Mouse (Mus musculus) spleen, postnatal 10 days (tissue): ENCODE results near the gene Eprs.
A peak's percentile ranks its signal among the peaks of the same experiment; 100 is the strongest.

Source experiments
- DNase-seq, 2 experiments: peaks; one replicate each; pipeline ENCODE4 v3.0.0; 2021 to 2022; ENCODE audit warnings: low spot score in 2 of 2

Gene Eprs

DNA sequence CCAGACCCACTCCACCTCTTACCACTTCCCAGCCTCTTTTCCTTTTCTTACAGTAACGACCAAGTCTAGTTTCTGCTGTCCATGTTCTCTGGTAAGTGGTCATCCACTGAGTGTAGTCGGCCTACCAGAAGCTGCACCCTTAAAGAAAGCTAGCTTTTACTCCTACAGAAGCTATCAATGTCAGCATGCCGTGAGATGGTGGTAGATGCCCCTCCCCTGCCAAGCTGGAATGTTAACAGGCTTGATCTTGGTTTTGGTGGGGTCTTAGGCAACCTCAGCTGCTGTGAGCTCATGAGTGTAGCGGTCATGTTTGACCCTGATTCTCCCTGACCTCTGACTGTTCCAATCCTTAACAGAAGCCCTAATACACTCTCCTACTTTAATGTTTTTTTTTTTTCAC, 4.6 kb upstream of the Eprs start:
- DNase-seq = no peak

DNA sequence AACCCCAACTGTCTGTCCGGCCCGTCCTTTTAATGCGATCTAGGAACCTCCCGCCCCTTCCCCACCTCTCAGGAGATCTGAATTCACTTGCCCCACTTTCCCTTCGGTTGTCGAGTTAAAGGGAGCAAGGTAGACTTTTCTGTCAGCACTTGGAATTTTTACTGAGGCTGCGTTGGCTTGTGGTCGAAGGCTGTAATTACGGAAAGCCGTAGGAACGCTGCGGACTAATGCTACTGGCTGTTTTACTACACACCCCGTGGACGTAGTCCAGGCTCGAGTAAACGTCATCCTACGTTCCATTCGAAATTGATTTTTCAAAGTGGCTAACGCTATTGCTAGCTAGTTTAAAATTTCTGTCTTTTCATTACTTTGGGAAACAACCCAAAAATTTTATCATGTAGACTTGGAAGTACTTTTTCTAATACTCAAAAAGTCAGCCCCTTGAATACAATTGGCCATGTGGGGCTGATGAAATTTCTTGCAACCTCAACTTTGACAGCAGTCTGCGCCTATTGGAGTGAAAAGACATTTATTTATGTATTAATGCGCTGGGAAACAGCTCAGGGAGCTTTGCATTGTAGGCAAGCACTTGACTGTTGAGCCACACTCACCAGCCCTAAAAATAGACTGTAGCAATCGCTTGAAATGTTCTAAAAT, 810 bp downstream of the Eprs start:
- DNase-seq = peak in 1 of 2 experiments; percentile 40

- DNase-seq = no peak
These were observed 1.3 kb downstream of the Eprs start for GRCm38 (mm10) chr1:185364183-185364540.

DNA sequence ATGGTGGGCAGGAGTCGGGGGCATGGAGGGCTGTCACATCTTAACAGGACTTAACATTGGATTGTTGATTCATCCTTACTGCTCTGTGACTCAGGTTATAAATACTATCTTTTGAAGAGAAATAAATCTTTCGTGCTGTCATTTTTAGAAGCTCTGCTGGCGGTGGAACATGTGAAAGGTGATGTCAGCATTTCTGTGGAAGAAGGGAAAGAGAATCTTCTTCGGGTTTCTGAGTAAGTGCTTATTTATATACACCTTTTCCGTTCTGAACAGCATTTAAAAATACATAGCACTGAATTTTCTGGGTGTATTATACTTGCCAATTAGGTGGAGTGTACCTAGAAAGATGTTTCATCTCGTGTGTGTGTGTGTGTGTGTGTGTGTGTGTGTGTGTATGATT, 4.5 kb downstream of the Eprs start:
- no peak for DNase-seq

DNA sequence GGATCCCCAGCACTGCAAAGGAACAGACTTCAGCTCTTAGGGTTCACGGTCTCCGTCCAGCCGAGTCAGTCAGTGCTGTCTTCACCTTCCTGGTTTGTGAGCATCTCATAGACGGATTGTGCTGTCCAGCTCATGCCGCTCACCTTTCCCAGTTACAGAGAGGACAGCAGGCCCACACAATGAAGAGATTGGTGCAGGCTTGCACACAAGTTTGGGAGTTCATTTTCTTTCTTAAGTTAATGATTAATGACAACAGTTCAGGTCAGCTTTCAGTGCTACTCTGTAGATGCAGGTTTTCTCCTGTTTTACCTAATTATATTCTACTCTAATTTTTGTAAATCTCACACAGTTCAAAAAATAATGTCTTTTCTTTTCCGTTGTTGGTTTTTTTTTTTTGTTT, 7.1 kb downstream of the Eprs start:
- no peak for DNase-seq

GRCm38 (mm10) chr1:185376390-185376789, 13.5 kb downstream of the Eprs start:
- no peak for DNase-seq

- DNase-seq = no peak
These were observed 14.6 kb downstream of the Eprs start for GRCm38 (mm10) chr1:185377429-185377828.

DNA sequence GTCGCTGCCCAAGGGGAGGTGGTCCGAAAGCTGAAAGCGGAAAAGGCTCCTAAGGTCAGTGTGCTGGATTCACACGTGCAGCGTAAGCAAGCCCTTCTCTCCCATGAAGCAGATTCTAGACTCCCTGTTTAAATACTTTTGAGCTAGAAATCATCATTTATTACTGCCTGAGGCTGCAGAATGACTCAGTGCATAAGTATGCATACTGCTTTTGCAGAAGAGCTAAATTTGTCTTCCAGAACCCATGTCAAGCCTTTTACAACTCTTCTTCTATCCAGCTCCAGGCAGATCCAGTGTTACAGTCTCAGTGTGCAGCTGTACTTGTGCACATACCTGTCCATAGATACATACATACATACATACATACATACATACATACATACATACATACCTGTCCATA, 38.8 kb downstream of the Eprs start:
- no peak for DNase-seq

DNA sequence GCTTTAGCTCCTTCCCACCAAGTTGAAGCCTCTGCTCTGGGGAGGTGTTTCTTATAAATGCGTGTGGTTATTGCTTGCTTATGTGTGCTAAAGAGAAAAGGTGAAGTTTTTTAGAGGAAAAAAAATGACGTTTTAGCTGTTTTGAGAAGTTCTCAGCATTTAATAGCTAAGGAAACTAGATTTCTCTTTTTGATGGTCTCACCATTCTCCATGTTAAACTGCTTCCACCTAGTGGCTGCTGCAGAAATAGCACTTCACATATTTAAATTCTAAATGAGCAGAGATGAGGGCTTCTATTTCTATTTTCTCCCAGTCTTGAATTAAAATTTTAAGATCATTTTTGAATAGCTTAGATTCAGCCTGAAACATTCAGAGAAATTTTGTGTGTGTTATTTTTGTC, 41.2 kb downstream of the Eprs start:
- peak in 1 of 2 experiments; percentile 42 for DNase-seq

DNA sequence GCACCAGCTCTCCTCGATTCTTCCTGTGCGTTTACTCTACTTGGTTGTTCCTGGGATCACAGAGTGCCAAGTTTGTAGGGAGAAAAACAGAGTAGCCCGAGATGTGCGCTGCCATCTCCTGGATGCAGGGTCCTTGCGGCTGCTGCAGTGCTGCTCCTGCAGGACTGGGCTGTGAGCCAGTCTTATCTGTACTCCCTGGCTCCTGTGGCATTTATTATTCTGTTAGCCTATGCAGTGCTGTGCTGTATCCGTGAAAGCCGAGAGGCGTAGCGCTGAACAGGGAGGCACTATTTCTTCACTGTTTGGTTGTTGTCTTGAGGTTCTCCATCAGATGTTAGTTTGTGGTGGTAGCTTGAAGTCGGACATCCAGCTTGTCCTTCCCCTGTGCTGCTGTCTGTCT, 43.1 kb downstream of the Eprs start:
- no peak for DNase-seq

- peak in 1 of 2 experiments; percentile 38 for DNase-seq
These were observed 47.0 kb downstream of the Eprs start for GRCm38 (mm10) chr1:185409831-185410230.

GRCm38 (mm10) chr1:185418011-185418410, 55.2 kb downstream of the Eprs start:
- no peak for DNase-seq

DNA sequence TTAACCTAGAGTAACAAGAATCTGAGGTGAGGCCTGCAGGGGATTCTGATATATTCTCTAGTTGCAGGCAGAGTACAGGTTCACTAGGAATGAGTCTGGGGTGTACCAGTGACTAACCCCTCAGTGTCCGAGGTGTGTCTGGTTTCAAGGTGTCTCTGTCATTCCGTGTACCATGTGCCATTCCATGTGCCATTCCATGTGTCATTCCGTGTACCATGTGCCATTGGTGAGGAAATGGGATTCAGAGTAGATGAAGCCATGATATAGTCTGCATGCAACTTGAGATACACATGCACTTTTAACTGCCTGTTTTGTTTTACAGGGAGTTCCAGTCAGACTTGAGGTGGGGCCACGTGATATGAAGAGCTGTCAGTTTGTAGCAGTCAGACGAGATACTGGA, 57.0 kb downstream of the Eprs start:
- no peak for DNase-seq

GRCm38 (mm10) chr1:185420776-185421175, 57.9 kb downstream of the Eprs start:
- DNase-seq = no peak

DNA sequence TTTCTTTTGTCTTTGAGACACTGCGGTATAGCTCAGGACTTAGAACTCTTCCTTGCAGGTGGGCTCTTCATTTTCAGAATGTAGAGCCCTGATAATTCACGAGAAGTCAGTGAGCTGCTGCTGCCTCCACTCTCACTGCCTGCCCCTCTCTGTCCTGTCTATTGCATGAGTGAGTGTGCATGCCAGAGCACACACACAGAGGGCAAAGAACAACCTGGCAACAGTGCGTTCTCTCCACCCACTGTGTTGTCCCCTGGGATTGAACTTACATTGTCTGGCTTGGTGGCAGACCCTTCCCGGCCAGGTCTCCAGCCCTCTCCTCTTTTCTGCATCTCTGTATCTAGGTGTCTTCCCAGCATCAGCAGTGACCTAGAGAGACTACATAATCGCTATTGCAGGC, 63.7 kb downstream of the Eprs start:
- DNase-seq = no peak

DNA sequence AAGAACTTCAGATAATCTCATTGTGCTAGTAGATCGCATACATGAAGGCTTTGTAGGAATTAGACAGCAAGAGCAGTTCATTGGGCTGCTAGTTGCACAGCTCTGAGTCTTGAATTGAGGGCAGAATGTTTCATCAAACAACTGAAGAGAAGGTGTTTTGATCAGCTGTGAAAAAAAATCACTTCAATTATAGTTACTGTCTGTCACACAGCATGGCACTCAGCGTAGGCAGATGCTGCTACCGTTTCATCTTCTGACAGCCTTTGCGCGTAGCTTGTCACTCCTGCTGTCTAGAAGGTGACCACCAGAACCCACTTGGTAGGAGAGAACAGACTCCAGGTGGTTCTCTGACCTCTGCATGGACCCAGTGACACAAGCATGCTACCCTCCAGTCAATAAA, 67.6 kb downstream of the Eprs start:
- no peak for DNase-seq

DNA sequence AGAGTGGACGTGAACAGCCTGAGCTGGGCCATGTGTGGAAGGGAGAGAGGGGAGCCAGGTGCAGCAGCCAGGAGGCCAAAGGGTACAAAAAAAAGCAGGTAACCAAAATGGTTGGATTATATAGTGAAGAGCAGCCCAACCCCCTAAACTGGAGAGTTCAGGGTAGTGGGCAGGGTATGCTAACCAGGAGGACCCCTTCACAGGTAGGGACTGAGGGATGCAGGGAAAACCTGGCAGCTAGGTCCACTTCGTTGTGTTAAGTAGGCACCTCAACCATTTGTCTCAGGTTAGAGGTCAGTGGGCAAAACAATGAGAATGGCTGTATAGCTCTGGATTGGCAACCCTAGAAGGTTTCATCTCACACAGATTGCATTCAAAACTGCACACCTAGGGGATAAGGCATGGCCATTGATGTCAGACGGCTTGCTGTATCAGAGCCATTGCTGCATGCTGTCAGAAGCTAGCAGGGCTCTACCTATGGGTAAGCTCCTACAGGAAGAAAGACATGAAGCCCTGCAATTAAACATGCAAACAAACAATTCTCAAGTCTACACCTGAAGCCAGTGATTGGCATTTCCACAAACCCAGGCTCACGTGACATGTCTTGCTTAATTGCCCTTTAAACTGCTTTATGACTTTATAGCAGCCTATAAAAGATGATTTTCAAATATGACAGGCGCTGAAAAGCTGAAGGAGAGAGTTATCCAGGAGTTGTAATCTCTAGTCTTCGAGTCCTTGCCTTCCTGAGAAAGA, 68.6 kb downstream of the Eprs start:
- DNase-seq = no peak

GRCm38 (mm10) chr1:185431998-185432317, 69.1 kb downstream of the Eprs start:
- DNase-seq = no peak

DNA sequence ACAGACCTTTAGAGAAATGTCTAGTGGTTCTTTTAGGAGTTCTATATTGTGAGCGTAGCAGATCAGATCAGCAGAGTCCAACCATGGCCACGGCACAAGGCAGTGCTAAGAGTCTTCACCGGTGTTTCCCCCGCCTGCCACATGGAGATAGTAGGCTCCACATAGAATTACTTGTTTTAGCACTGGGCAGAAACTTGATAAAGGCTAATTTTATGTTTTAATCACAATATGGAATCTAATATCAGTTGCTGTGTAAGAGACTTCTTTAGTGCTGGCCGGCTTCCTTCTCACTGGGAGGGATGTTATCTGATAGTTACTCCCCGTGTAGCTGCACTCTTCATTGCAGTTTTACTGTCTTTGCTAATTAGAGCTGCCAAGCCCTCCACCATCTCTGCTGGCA, 70.3 kb downstream of the Eprs start:
- DNase-seq = no peak

DNA sequence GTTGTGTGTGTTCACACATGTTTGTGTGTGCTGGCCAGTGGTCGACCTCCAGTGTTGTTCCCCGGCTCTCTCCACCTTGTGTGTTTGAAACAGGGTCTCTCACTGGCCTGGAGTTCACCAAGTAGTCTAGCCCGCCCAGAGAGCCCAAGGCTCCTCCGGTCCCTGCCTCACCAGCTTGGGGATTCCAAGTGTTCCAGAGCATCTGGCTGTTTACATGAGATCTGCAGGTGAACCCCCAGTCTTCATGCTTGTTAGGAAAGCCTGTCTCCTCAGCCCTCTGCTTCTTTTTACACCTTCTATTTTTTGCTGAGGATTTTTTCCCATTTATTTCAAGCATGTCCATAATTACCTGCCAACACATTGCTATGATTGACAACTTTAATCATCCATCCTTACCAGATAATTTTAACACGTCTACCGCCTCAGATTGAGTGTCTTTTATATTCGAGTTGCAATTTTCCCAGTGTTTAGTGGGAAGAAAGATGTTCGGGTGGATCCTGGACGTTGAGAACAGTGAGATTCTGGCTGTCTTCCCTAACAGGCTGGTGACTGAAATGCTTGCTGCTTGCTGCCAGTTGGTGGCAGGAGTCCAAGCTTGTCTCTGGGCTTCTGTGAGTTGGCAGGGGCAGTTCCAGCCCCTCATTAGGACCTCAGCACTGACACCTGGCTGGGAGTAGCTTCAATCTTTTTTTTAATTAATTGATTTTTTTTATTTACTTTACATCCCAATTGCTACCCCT, 76.2 kb downstream of the Eprs start:
- DNase-seq = no peak

DNA sequence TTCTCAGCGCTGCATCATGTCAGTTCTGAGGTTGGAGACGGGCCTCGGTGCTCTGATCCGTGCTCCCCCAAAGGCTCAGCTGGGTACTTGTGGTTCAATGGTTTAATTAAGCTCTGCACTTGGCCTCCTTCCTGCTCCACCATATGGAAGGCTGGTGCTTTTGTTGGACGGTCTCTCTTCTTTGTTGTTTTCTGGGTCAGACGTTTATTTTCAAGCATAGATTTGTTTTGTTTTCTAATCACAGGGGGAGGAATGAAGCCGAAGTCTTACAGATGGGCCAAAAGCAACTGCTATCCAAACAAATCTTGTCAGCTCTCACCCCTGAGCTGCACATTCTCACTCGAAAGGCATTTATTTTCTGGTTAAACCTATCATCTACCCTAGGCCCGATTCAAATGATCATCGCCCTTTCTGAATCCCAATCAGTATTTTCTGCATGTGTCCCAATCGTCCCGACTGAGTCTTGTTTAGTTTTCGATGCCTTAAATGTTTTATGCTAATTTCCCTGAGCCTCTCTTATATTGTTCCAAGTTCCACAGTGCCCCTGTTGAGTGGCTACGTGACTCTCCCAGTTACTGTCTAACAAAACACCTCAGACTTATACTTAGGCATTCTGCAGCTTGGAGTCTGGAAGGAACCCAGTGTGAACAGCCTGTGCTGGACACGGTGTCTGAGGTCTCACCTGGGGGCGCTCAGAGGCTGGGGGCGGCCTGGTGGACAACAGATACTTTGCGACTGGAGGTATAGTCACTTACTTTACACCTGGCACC, 79.0 kb downstream of the Eprs start:
- no peak for DNase-seq

- DNase-seq = no peak
These were observed 86.1 kb downstream of the Eprs start for GRCm38 (mm10) chr1:185448936-185449335.
